Mouse (Mus musculus): ENCODE data around the gene Apobr.

Gene Apobr

DNA sequence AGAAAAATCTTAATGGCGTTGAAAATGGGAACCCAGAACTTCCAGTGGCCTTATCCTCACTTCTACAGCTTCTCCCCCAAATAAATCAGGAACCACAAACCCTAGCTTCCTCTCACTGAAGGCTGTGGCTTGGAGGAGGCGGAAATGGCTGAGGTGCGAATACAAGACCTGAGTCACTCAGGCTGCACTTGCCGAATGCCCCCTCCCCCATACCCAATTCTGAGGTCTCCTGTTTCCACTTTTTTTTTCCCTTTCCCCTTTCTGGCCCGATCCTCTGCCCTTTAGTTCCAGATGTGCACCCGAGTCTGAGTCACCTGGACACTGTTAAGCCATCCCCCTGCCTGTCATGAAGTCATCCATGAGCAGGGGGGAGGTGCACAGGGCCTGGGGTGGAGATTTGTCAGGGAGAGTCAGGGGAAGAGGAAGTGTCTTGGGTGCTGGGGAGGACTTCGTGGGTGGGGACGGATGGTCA is at the start of gene Apobr:
Gene Apobr, plus strand, starts transcription at position 437 of the 472 bp plus-strand sequence.
- DNase-seq (ENCODE audit: low read depth, low spot score) = no peak

DNA sequence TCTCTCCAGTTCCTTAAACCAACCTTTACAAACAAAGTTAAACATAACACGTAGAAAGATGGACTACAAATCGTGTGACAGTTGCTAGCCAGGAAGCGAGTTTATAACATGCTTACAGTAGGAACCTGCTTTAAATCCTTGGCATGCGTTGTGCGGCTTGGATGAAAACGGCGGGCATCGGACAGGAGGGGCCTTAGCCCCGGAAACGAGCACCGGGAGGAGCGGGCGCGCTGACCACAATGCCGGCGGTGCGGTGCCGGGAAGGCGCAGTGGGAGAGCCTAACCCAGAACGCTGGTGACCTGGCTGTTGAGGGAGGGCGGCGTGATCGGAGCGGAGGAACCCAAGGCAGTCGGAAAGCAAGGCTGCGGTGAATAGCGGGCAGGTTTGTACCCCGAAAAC is 49.0 kb upstream of the Apobr start:
- DNase-seq (ENCODE audit: low read depth, low spot score) = no peak

DNA sequence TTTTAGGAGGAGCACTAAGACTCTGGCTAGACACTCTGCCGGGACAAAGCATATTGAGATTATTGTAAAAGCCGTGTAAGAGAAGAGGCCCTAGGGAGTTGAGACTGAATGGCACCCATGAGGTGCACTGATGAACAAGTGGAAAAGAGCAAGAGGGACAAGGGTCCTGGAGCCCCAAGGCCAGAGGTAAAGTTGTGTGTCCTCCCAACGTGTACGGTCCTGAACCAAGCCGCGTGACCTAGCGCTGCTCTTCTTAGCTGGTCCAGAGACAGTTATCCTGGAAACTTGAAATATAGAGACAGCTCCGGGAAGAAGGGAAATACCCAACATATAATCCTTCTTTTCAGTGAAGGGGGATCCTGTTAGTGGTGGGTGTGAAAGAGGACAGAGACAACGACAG is 48.3 kb upstream of the Apobr start:
- DNase-seq (ENCODE audit: low read depth, low spot score) = no peak

DNA sequence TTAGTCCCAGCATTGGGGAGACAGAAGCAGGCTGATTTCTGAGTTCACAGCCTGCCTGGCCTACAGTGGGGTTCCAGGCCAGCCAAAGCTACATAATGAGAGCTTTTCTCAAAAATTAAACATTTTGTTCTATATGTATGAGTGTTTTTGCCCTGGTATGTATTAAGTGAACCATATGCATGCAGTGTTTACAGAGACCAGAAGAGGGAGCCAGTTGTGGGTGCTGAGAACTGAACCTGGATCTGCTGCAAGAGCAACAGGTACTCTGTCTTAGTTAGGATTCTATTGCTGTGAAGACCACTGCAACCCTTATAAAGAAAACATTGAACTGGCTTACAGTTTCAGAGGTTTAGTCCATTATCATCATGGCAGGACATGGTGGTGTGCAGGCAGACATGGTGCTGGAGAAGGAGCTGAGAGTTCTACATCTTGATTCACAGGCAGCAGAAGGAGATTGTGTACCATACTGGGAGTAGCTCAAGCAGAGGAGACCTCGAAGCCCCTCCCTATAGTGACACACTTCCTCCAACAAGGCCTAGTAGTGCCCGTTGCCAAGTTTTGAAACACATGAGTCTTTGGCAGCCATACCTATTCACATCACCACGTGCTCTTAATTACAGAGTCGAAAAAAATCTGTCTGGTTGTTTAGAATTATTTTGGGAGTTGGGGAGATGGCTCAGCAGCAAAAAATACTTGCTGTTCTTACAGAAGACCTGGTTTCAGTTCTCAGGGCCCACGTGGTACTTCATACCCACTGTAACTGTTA is 46.7 kb upstream of the Apobr start:
- DNase-seq (ENCODE audit: low read depth, low spot score) = peak; percentile 55

DNA sequence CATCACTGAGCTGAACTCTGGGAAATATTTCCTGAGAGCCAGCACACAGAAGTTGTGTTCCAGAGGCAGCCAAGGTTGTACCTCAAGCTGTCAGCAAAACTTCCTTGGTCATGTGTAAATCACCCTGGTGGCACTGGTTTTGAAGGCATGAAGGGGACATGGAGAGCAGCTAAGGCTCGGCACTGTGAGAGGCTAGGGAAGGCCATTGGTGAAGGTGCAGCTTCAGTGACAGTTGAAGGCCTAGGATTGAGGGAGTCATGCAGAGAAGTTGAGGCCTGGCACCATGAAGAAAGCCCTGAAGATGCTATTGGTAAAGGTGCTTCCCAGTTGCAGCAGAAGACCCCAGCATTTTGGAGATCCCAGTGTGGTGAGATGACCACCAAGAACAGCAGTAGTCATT is 43.1 kb upstream of the Apobr start:
- no peak for DNase-seq (ENCODE audit: low read depth, low spot score)

DNA sequence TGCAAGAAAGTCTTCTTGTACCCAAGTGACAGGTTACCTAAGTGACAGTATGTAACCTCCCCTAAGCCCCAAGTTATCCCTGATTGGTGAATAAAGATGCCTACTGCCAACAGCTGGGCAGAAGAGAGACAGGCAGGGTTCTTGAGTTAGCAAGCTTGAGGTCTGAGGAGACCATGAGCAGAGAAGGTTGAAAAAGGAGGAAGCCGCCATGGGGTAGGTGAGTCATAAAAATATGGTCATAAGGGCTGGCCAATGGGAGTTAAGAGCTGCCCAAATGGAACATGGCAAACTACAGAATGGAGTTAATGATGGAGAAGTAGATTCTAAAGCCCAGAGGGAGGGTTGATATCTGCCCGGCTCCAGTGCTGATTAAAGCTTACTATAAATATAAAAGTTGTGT is 39.1 kb upstream of the Apobr start:
- no peak for DNase-seq (ENCODE audit: low read depth, low spot score)

DNA sequence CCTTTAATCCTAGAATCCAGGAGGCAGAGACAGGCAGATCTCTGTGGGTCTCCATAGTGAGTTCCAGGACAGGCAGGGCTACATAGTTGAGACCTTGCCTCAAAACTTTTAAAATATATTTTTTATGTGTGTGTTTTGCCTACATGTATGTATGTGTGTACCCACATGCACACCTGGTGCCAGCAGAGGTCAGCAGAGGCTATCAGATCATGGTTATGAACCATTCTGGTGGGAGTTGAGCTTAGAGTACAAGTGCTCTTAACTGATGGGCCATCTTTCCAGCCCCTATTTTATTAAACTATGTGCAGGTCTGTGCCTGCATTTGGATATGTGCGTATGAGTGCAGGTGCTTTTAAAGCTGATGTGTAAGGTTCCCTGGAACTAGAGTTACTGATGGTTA is 29.9 kb upstream of the Apobr start:
- DNase-seq (ENCODE audit: low read depth, low spot score) = peak; percentile 17

DNA sequence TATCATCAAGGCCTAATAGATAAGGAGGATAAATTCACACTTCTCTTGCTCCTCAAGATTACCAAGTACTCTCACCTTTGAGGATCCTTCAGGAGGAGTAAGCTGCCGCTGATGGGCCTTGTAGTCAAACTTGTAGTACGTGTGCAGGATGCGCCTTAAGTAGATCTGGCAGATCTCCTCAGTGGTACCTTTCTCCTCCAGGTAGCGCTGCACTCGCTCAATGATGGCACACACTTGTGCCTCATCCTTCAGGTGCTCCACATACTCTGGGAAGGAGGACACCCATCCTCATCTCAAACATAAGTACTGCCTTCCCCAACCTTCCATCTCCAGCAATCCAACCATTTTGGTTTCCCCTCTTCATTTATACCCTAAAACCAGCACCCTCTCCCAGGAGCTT is 28.1 kb upstream of the Apobr start:
- DNase-seq (ENCODE audit: low read depth, low spot score) = no peak

DNA sequence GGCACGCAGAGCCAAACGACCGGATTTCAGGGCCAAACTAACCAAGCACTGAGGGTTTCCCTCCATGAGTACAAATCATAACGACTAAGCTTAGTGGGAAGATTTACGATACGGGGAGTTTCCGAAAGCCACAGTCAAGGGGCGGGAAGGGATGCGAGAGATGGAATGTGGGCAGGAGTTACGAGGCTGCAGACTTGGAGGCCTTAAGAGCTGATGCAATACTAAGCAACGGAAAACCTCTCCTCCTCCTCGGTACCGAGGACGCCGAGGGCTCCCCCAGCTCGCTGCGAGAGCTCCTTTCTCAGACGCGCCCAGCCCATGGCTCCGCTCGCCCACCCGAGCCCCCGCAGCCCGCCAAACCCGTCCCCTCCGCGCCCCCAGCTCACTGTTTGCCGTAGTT is 19.0 kb upstream of the Apobr start:
- DNase-seq (ENCODE audit: low read depth, low spot score) = peak; percentile 47

DNA sequence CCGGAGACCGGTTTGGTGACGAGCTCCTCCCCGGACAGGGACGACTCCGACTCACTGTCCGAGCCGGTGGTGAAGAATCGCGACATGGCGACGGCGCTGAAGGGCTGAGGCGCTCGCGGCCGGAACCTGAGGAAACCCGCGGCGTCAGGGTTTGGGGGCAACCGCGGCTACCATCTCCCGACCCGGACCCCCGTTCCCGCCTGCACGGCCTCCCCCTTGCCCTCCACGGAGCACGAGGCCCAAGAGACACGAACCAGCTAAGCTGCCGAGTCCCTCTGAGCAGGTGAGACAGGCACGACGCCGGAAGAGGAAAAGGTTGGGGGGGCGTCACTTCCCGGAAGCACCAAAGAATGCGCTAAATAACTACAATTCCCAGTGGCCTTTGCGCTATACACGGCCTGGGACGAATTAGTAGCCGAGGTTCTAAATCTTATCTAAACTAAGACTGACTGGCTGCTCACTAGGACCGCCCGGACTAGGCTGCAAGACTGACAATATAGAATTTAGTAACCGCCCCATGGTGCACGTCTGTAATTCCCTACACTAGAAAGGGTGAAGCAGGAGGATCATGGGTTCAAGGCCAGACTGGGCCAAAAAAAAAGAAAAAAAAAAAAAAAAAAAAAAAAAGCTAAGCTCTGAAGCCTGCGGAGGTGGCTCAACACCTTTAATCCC is 18.5 kb upstream of the Apobr start, which contains the start of gene Eif3c:
Gene Eif3c, minus strand, starts transcription at position 318 of the 672 bp plus-strand sequence.
- peak; percentile 92 for DNase-seq (ENCODE audit: low read depth, low spot score)

DNA sequence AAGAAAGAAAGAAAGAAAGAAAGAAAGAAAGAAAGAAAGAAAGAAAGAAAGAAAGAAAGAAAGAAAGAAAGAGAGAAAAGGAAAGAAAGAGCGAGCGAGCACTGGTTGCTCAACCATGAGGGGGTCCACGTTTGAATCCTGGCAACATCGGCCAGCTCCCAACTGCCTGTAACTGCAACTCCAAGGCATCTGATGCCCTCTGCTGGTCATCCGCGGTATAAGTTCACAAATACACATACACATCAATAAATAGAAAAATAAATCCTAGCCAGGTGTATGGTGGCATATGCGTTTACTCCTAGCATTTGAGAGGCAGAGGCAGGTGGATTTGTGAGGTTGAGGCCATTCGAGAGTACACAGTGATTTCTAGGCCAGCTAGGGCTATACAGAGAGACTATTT is 7.8 kb upstream of the Apobr start:
- DNase-seq (ENCODE audit: low read depth, low spot score) = peak; percentile 78

DNA sequence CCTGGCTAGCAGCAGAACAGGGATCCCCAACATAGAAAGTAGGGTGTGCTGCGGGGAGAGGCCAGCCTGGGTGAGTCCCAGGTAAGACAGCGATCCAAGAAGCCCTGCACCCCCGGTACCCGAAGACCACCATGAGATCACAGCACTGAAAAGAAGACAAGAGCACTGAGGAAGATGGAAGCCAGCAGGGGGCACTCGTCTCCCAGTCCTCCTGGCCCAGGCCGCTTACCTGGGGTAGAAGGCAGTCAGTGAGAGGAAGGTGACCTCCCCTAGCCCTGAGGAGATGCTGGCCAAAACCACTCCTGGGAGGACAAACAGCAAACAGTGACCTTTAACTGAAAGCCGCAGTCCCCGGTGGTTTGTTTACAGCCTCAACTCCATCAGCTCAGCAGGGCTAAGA is 5.6 kb upstream of the Apobr start:
- DNase-seq (ENCODE audit: low read depth, low spot score) = peak; percentile 65

DNA sequence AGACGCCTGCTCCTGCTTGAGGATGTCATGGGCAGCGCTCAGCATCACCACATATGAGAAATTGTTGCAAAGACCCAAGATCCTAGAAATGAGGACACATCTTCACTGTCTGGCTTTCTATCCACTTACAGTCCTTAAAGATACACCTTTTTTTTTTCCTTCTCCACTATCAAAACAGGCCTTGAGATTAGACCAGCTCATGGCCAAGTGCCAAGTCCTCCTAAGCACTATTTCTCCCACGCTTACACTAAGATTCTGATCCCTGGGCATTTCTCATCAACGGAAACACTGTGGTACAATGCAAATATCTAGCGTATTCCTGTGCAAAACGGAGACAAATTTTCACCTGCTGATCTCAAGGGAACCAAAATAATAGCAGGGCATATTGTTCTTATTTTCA is 3.1 kb upstream of the Apobr start:
- no peak for DNase-seq (ENCODE audit: low read depth, low spot score)

DNA sequence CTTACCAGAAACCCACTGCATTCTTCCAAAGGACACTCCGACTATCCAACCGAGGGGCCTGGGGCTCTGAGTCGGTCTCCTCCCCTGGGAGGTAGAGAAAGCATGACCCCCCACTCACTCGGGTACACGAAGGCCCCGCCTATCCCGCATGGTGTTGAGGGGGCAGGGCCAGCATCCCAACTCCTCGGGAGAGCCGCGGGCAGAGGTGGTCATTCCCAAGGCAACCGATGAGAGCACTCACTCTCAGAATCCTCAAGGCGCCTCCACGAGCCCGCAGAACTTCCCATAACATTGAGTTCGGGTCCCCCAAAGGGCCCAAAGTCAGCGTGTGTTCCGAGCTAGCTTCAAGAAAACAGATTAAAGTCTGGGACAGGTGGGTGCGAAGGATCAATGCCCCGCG is 2.0 kb upstream of the Apobr start:
- DNase-seq (ENCODE audit: low read depth, low spot score) = no peak

DNA sequence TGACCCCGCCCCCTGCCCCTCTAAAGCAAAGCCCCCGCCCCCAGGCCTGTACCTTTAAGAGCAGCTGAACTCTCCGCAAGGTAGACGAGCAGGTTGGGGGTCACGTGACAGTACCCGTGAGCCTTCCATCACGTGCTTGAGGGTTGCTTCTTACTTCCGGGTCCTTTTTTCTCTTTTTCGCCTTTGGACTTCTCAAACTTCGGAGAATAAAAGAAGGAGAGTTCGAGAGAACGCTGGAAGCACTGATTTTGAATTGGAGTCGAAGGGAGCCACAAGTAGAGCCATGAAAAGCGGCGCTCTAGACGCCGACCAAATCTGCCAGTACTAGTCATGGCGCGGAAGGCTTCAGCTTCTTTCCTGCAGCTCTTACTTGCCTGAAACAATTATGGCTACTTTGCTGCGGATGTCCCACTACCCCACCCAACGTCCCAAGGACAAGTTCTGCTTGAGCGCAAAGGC is 1.5 kb upstream of the Apobr start:
- DNase-seq (ENCODE audit: low read depth, low spot score) = peak; percentile 82

DNA sequence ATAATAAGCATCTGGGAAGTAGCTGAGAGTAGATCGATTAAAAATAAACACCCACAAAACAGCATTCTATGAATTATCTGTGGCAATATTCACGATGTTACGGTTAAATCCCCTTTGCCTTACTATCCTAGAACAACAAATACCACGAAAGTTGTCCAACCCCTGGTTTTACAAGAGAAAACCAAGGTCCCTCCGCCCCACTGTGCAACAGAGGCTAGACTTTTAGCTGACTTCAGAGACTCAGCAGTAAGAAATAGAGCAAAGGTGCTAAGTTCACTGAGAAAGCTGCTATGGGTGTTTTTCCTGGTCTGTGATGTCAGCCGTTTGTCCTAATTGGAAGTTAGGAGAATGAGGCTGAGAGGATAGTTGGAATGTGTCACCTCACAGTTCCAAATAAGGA is 981 bp upstream of the Apobr start:
- DNase-seq (ENCODE audit: low read depth, low spot score) = no peak

DNA sequence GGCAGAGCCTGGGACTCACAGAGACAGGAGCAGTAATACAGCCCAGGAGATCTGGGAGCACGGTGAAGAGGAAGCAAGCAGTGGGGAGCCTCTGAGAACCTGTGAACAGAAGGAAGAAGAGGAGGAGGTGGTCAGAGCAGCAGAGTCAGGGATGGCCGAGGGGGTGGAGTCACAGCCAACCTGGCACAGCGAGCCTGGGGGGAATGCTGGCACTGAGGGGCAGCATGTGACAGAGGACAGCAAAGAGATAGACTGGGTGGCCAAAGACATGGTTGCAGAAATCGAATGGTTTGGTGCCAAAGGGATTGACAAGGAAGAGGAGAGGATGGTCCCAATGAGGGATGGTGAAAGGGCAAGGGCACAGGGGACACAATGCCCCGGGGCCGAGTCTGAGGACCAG is 975 bp downstream of the Apobr start, which contains the start of gene Cln3:
Gene Cln3, minus strand, starts transcription at position 101 of the 400 bp plus-strand sequence.
- no peak for DNase-seq (ENCODE audit: low read depth, low spot score)

DNA sequence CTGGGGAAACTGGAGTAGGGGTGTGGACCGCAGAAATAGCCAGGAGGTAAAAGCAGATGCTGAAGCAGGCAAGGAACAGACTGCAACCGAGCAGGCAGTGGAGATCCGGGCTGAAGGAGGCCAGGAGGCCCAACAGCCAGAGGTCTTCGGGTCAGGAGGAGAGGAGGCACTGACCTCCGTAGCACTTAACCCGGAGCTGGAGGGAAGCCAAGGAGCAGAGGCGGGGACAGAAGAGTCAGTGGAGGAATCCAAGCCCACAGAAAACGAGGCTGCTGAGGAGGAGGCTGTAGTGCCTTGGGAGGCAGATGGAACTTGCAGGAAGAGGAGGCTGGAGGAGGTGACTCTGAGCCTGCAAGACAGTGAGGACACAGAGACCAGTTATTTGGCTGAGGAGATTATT is 2.1 kb downstream of the Apobr start:
- DNase-seq (ENCODE audit: low read depth, low spot score) = no peak

DNA sequence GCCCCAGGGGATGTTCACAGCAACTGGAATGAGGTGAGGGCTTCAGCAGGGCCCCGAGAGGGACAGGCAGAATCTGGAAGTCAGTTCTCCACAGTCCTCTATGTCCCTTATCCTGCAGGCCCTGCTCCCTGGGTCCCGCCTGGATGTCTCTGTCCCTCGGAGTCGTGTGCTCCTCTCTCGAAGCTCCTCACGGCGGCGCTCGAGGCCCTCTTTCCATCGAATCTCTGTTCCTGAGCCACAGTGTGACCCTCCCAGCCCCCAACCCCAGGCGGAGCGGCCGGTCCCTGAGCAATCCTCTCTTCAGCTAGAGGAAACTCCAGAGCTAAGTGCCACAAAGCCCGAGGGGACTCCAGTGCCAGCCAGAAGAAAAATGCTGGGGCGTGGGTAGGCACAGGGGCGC is 3.0 kb downstream of the Apobr start:
- no peak for DNase-seq (ENCODE audit: low read depth, low spot score)

DNA sequence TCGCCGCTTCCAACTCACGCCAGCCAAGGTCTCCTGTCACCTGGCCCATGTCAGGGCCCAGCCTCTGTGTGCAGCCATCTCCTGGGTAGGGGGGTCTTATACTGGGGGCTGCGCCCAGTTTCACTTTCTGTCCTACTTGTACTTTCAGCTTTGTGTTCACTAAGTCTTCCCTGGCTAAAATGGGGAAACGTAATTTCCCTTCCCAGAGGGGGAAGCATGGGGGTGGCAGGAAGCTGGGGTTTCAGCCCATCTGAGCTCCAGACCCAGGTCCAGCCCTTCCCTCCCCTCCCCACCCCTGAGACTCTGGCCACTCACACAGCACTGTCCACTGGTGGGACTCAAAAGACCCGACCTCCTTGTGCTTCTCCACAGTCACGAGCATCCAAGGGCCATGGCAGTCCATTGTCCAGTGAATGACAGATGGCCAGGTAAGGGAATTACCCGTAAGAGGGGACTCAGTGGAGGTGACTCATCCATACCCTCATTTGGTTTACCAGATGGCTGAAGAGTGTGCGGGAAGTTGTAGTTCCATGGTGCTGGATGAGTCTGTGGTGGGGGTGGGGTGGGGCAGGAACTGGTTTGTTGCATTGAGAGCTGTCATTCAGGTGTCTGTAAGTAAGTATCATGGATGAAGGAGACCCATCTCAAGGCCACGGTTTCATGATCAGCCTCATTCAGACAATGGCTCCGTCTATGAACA is 10.3 kb downstream of the Apobr start, which contains the start of gene Il27:
Gene Il27, minus strand, starts transcription at position 80 of the 700 bp plus-strand sequence.
- no peak for DNase-seq (ENCODE audit: low read depth, low spot score)

DNA sequence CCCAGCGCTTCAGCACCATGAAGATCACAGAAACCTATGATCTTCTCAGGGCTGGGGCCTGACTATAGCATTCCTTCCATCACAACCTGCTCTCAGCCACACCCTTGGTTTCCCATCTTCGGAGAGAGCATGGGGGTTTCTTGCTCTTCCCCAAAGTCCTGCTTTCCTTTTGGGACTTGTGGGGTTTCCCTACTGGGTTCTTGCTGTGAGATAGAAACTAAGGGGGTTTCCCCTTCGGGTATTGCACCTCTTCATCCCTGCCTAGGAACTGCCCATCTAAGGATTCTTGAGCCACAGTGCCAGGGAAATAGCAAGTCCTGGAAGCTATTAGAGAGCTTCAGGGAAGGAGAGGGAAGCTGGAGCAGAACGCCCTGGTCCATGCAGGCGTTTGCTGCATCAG is 11.1 kb downstream of the Apobr start:
- DNase-seq (ENCODE audit: low read depth, low spot score) = no peak

DNA sequence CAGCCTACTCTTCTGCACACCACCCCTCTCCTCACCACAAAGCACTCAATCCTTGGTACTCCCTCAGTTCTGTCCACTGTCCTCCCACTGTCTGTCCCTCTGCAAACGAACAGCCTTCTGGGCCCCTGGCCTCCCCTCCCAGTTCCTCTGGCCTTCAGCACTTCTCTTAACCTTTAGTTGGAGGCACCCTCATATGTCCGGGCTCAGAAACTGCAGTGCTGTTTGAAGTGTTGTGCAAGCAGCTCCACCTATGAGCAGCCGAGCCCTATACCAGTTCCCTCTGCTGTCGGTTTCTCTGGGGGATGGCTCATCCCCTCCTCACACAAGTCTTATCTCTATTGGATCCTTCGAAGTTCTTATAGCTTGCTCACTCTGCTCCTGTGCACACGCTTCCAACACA is 11.7 kb downstream of the Apobr start:
- DNase-seq (ENCODE audit: low read depth, low spot score) = no peak

All from A20 (cell line).